Mouse (Mus musculus): ENCODE measurements at regions not wholly inside any gene's neighbourhood (a gene's known extent, or its start where the extent isn't known, plus 50 kb on each side); places are given as distances from the start of the nearest gene placed in this dataset.

- DNase-seq: no peak
Observed at GRCm38 (mm10) chr3:52859266-52859825, 157.7 kb downstream of the Cog6 start.

- no peak for DNase-seq
Observed at GRCm38 (mm10) chr3:52858259-52858658, 158.8 kb downstream of the Cog6 start.

DNA sequence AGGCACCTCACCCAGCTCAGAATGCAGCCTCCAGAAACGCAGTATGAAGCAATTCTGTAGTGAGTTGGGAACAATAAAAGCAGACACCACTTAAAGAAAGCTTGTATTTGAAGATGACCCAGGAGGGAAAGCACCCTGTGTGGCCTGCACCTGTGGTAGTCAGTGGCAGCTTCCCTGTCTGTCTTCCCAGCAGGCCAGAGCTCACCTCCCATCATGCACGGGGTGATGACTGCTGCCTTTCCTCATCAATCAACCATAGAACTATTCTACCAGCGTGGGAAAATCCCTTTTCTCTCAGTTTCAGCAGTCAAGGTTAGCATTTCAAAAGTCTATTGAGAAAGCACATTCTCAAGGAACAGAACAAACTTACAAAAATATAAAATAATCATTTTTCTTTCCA lies 160.0 kb downstream of the Cog6 start:
- no peak for DNase-seq

DNA sequence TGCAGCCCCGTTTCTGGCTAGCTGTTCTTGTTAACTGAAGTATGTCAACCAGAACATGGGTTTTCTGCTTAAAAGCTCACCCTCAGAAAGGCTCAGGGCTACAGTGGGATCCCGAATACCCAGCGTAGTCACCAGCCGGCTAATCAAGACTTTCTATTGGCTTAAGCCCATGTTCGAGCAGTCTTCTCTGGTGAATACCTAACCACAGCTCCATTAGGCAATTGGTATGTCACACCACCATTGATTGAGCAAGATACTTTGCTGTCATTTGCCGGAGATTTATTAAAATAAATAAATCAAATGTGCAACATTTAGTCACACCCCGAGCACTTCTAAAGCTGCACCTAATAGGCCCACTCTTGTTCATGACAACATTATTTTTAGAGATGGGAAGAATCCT lies 162.5 kb downstream of the Cog6 start:
- DNase-seq: no peak

GRCm38 (mm10) chr3:52853126-52853525 lies 163.9 kb downstream of the Cog6 start:
- no peak for DNase-seq

DNA sequence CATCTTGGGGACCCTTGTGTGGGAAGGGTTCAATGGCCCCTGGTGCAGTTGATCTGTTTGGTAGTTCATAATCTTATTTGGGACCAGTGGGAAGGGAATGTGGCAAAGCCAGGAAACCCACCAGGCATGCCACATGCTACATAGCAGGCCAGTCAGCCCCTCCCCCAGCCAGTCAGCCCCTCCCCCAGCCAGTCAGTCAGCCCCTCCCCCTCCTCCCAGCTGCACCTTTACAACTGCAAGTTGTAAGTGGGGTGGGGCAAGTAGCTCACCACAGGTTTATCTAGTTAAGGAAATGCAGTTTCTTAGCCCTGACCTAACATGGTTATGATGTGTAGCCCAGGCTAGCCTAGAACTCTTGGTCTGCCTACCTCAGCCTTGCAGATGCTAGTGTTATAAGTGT lies 171.9 kb downstream of the Cog6 start:
- no peak for DNase-seq

DNA sequence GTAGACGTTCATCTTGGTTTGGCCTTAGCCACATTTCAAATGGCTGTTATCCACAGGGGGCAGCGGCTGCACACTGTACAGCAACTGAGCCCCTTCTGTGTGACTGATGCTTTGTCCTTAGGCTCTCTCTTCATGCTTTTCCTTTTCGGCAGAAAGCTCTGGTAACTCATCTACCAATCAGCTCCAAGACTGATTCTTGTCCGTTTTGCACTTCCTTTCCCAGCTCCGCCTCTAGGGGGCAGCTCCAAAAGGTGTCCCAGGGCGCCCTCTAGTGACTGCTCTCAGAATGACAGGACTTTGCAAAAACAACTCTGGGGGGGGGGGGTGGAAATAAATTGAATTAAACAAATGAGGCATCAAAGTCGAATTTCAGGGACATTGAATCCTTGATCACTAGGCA lies 173.0 kb downstream of the Cog6 start:
- DNase-seq: peak; percentile 90

DNA sequence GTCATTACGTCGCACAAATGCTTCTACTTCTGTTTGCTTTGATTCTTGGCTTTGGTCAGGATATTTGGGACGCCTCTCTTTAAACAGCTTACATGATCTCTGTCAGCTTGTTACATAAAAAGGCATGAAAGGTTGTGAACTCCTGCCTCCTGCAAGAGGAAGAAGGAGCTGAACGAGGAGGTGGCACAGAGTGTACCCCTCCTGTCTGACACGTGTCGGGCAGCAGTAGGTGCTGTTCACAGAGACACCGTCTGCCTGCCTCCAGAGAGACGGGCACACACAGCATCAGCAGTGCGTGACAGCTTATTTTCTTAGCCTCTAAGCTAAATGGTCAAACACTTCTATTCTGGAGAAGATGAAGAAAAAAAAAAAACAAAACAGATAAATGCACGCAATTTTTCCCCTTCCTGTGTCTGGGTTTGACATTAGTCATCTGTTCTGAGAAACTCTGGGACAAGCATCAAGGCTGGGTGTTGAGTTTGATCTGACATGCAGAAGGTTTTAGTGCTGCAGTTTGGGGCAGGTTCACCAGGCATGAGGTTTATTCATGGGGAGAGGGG lies 174.1 kb downstream of the Cog6 start:
- no peak for DNase-seq

DNA sequence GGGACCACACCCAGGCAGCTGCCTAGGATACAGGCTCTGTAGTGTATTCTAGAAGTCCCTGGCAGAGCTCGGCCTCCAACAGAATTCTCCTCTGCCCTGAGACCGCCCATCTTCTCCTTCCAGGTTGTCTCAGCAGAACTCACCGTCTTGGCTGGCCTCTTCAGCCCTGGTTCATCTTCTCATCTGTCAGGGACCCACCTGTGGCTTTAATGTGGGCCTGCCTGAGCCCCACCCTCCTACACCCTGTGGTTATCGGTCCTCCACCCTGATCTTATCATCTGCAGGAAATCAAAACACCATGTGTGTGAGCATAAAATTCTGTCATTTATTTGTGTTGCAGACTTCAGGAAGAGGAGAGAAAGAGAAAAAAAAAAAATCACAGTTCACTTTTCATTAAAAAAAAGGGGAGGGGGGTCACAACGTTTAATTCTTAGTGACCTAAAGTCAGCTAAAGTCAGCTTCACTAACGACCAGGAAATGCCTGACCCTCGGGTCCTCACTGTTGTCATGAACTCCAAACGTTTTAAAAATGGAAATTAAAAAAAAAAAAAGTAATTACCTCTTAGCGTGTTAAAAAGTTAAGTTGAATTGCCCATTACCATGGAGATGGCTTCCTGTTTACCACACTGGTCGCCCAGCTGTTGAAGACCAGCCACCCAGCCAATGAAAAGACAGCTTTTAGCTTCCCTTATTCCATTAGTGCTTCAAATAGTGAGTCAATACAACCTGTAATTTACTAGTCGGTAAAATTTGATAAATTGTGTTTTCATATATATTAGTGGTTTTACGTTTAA lies 176.7 kb downstream of the Cog6 start:
- peak; percentile 44 for DNase-seq

DNA sequence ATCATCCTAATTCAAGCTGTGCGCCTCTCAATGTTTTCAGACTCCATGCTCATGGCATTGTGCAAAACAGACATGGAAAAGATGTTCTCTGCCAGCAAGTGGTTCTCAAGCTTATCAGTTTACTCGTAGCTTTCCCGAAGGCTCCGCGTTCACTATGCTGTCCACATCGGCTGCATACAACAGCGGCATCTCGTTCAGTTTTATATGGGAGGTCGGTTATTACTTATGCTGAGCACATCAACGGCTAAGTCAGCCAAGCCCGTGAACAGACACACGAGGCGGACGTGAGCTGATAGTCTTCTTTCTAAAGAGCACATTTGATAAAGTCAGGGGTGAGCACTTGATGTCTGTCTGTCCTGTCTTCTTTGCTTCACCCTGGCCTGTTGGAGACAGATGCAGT lies 179.0 kb downstream of the Cog6 start:
- DNase-seq: no peak

DNA sequence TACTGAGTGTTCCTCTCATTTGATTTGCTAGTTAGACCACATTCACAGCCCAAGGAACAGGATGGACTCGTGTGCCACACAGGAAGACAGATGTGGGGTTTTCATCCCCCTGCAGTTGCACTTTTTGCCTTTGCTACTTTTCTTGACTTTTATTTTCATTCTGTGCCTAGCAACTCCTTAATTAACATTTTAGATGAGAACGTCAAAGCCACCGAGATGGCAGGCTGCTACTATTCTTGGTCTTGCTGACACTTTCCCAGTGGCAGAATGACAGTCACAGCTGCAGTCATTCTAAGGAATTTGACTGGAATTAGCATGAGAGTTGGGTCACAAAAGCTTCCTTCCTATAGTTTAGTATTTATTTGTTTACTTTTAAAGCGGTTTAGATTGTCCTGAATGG lies 179.5 kb downstream of the Cog6 start:
- DNase-seq: no peak

DNA sequence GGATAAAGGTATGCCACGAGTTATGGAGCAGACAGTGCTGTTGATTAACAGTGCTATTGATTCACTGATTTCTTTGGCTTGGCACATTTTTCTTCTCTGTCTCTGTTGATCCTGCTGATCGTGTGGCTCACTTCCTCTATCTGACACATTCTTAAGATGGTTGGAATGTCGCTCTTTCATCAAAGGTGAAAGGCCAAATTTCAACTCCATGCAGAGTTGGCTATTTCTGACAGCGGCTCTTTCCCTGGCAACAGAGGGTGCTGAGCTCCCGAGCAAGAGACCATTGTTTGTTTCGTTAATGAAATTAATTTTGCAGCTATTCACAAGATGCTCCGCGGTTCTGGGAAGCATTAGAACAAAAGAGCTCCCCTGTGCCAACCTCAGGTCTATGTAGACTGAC lies 180.3 kb downstream of the Cog6 start:
- peak; percentile 22 for DNase-seq

DNA sequence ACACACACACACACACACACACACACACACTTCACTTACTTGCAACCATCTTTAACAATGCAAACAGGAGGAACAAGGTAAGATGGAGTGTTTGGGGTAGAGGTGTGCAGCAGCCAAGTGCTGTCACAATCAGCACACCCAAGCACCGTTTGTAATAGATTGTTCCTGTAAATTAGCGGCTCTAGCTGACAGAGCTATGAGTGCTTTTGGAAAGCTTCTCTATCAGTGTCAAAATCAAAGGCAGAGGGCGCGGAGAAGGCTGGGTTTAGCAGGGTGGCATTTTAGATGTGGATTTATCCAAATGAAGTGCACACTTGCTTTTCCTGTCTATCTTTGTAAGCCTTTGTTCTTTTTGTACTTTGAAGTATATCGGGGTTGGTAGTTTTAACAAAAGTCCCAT lies 184.6 kb downstream of the Cog6 start:
- DNase-seq: no peak

DNA sequence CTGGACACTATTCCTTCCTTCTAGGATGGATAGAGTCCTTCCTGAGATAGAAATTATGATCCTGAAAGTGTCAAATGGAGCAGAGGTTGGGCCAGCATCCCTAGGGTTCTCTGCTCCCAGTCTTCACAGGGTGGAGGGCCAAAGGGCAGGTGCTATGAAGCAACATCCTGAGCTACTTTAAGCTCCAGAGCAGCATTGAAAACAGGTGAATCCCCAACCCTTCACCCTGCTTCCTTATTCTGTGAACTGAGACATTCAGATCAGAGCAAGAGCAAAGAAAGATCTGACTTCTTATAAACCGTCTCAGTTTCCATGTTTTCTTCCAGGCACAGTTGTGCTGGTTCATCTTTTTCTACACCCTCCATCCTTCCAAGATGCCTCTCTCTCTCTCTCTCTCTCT lies 185.1 kb downstream of the Cog6 start:
- DNase-seq: no peak

GRCm38 (mm10) chr3:52830101-52830500 lies 186.9 kb downstream of the Cog6 start:
- no peak for DNase-seq

- no peak for DNase-seq
Observed at GRCm38 (mm10) chr3:52829069-52829468, 188.0 kb downstream of the Cog6 start.

DNA sequence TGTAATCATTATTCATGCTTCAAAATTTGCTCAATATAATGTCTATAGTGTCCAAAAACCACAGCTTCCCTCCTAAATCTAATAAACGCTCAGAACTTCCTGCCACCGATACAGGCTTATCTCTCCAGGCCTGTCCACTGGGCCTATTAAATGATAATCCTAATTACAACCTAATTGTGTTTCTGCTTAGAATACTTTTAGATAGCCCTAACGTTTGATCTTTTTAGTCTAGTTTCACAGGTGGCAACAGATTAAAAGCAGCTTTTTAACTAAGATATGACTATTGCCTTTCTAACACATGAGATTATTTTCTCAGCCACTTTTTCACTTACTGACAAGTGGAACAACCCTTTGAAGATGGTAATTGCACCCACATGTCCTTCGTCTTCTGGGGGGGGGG lies 188.6 kb downstream of the Cog6 start:
- DNase-seq: no peak

DNA sequence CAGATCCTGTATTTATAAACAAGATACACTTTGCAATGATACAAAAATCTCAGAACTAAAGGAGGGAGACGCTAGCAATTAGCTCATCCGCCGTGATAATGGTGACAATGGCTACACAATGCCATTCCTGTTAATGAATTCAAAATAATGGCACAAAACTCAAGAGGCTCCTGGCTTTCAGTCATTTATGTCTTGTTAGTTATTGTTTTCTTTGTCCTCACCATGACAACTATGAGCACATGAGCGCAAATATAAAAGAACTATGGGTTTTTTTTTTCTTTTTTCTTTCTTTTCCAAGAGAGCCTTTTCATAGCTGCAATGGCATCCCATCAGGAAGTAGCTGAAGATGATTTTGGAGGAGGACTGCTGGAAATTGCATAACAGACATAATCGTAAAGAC lies 194.2 kb downstream of the Cog6 start:
- no peak for DNase-seq

DNA sequence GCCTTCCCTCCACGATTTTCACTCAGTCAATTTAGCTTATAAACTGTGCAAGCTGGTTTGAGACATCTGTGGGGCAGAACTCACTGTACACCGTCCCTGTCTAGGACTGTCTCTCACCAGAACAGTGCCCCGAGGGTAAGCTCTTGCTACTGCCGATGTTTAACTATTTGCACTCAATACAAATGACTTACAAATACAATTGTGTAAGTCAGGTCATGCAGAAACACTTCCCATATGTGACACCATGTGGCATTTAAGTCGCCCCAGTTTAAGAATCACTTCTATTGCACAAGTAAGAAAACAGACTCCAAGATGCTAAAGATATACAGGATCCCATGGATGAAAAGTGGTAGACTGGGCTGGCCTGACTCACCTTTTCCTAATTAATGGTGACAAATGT lies 195.6 kb downstream of the Cog6 start:
- no peak for DNase-seq

DNA sequence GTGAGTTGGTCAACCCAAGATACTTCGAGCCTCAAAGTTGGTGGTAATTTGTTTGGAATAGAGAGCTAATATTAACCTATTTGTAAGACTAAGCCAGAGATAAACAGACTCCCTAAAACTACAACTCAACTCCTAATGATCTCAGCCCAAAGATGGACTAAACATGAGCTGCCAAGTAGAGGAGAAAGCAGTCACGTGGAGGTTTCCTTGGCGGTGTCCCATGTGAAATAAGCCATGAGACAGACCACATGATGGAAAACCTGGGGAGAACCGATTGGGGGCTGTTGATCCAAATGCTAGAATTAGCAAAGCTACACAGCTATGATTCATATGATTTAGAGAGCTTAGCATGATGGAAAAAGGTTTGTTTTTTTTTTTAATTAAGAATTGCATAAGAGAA lies 198.6 kb downstream of the Cog6 start:
- DNase-seq: no peak

GRCm38 (mm10) chr3:52817416-52817815 lies 199.6 kb downstream of the Cog6 start:
- no peak for DNase-seq

GRCm38 (mm10) chr3:52815497-52815896 lies 201.5 kb downstream of the Cog6 start:
- no peak for DNase-seq

GRCm38 (mm10) chr3:52802324-52802723 lies 214.7 kb downstream of the Cog6 start:
- DNase-seq: no peak

DNA sequence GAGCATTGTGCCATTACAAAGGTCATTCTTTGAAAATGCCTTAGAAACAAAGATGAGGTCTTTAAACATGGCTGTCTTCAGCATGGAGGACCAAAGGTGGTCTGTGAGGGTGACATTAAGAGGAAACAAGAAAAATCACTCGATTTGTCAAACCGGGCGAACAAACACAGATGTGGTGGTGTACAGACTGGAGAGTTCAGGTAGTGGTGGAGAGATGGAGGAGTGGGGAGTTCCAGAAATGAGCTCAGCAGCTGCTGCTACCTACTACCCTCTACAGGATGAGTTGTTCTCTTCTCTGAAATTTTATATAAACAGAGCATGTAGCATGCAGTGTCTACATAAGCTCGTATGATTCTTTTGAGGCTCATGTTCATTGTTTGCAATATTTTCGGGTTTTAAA lies 215.6 kb downstream of the Cog6 start:
- DNase-seq: no peak

GRCm38 (mm10) chr3:52800673-52801072 lies 216.4 kb downstream of the Cog6 start:
- peak; percentile 22 for DNase-seq

Measured in kidney, adult 9 months (tissue).